Mouse (Mus musculus) testis, postnatal 14 days (tissue): Measurements from ENCODE around the gene Ccr10.
"Not testable (repeated sequence)": the region's sequence is repeated elsewhere in the genome, so short reads cannot be mapped to it uniquely, and the experiment has no call there.

ENCODE experiments used
- DNase-seq: peaks from one replicate; pipeline ENCODE4 v3.0.0; 2021; ENCODE audit warnings: low spot score

The Ccr10 gene

GRCm38 (mm10) chr11:101171721-101172433 is 3.4 kb downstream of the Ccr10 start:
- DNase-seq: peak; percentile 57

- DNase-seq: peak; percentile 93
Observed at GRCm38 (mm10) chr11:101170811-101171610, 4.2 kb downstream of the Ccr10 start, which contains the start of gene Plekhh3. Gene Plekhh3, minus strand, starts transcription at chr11:101171351.

GRCm38 (mm10) chr11:101170354-101170810 is 4.9 kb downstream of the Ccr10 start, which contains the start of gene Cntnap1:
Gene Cntnap1, plus strand, starts transcription at chr11:101170523.
- peak; percentile 54 for DNase-seq

GRCm38 (mm10) chr11:101169301-101170107 is 5.7 kb downstream of the Ccr10 start:
- DNase-seq: no peak

- DNase-seq: no peak
Observed at GRCm38 (mm10) chr11:101168301-101168980, 6.8 kb downstream of the Ccr10 start.

- no peak for DNase-seq
Observed at GRCm38 (mm10) chr11:101167963-101168300, 7.3 kb downstream of the Ccr10 start.

- no peak for DNase-seq
Observed at GRCm38 (mm10) chr11:101167211-101167962, 7.9 kb downstream of the Ccr10 start.

- DNase-seq: no peak
Observed at GRCm38 (mm10) chr11:101166357-101166756, 8.9 kb downstream of the Ccr10 start.

- DNase-seq: no peak
Observed at GRCm38 (mm10) chr11:101164677-101165580, 10.3 kb downstream of the Ccr10 start.

GRCm38 (mm10) chr11:101164351-101164665 is 10.9 kb downstream of the Ccr10 start:
- no peak for DNase-seq

- DNase-seq: no peak
Observed at GRCm38 (mm10) chr11:101163476-101164350, 11.5 kb downstream of the Ccr10 start.

GRCm38 (mm10) chr11:101162772-101163171 is 12.5 kb downstream of the Ccr10 start:
- DNase-seq: peak; percentile 73

GRCm38 (mm10) chr11:101162301-101162700 is 12.9 kb downstream of the Ccr10 start:
- DNase-seq: no peak

- DNase-seq: no peak
Observed at GRCm38 (mm10) chr11:101161551-101161950, 13.7 kb downstream of the Ccr10 start.

- DNase-seq: not testable (repeated sequence)
Observed at GRCm38 (mm10) chr11:101160981-101161505, 14.2 kb downstream of the Ccr10 start.

- DNase-seq: not testable (repeated sequence)
Observed at GRCm38 (mm10) chr11:101160151-101160550, 15.1 kb downstream of the Ccr10 start.

GRCm38 (mm10) chr11:101155728-101156371 is 19.4 kb downstream of the Ccr10 start, which contains the start of gene Tubg2:
Gene Tubg2, plus strand, starts transcription at chr11:101155907.
- no peak for DNase-seq

GRCm38 (mm10) chr11:101155151-101155550 is 20.1 kb downstream of the Ccr10 start:
- DNase-seq: no peak
